Mouse (Mus musculus) liver, embryonic 13.5 days (tissue): ENCODE results near the gene Vmn1r222. TPM values are rescaled to one million over a fixed set of nuclear protein-coding genes. Genes with fewer than 3 reads are reported as not detected.
"Not testable (repeated sequence)": the region's sequence is repeated elsewhere in the genome, so short reads cannot be mapped to it uniquely, and the experiment has no call there.

ENCODE experiments used
- ATAC-seq: fragments of 200-750 bp; cut with Nextera tagmentation; 2 replicates; pipeline ENCODE4 v1.8.0; 2017; ENCODE audit warnings: low read depth, mild to moderate bottlenecking, moderate number of reproducible peaks, moderate library complexity
- DNase-seq: peaks from one replicate; pipeline ENCODE4 v3.0.0; 2022
- H3K27ac ChIP-seq: fragments of 300-500 bp; sonication (generic); 2 replicates; pipeline ENCODE4 v1.5.1; 2015; ENCODE audit warnings: moderate library complexity, mild to moderate bottlenecking, inconsistent platforms
- H3K27me3 ChIP-seq: fragments of 300-500 bp; sonication (generic); 2 replicates; pipeline ENCODE4 v1.6.1; 2015; ENCODE audit warnings: mild to moderate bottlenecking, inconsistent platforms
- H3K36me3 ChIP-seq: fragments of 300-500 bp; sonication (generic); 2 replicates; pipeline ENCODE4 v1.6.1; 2015; ENCODE audit warnings: mild to moderate bottlenecking, inconsistent platforms
- H3K4me1 ChIP-seq: fragments of 300-500 bp; sonication (generic); replicated peaks from 2 replicates; pipeline ENCODE4 v1.6.1; 2015; ENCODE audit warnings: inconsistent platforms
- H3K4me2 ChIP-seq: fragments of 300-500 bp; sonication (generic); 2 replicates; pipeline ENCODE4 v1.6.1; 2015; ENCODE audit warnings: inconsistent platforms, mild to moderate bottlenecking, moderate library complexity
- H3K4me3 ChIP-seq: fragments of 300-500 bp; sonication (generic); replicated peaks from 2 replicates; pipeline ENCODE4 v1.5.1; 2015; ENCODE audit warnings: mild to moderate bottlenecking, inconsistent platforms
- H3K9ac ChIP-seq: fragments of 300-500 bp; sonication (generic); 2 replicates; pipeline ENCODE4 v1.6.1; 2015; ENCODE audit warnings: mild to moderate bottlenecking, inconsistent platforms
- H3K9me3 ChIP-seq: fragments of 300-500 bp; sonication (generic); replicated peaks from 2 replicates; pipeline ENCODE4 v1.6.1; 2016; ENCODE audit warnings: inconsistent platforms
- WGBS: fragments of 180-500 bp; shearing (Covaris S2); methylation state at CpG from one replicate; pipeline ENCODE4 v1.1.7; 2015; ENCODE audit not compliant: insufficient replicate concordance; 5-methylcytosine and 5-hydroxymethylcytosine counted together
- polyA plus RNA-seq: library from polyadenylated mRNA; unstranded; fragments of >200 nt; fragmentation: Nextera tagmentation; extraction: Ambion mirVana; gene quantifications from 2 replicates; pipeline ENCODE4 v1.2.1, GENCODE M21; 2015

The Vmn1r222 gene
- polyA plus RNA-seq, 1 experiment from 2014 or later: not detected

GRCm38 (mm10) chr13:23203885-23204284 lies 31.9 kb downstream of the Vmn1r222 start:
- H3K36me3 ChIP-seq: not testable (repeated sequence)
- 38% methylated on average over 1 of the region's 1 CpGs for WGBS

DNA sequence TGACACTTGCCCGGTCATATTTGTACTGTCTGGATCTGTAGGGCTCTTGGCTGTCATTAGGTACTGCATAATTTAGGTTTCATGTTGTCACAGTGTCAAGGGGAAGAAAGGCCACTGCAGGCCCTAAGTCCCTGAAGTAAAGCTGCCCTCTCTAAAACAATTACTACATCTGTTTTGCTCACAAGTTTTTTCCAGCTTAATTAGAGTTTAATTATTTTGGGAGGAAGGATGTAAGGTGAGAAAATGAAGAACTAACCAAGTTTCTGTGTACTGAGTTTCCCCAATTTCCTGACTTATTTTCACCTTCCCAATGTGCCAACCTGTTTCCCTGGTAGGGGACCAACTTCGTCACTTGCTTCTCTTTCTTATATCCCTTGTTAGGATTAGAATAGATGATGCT lies 47.9 kb downstream of the Vmn1r222 start, which contains the start of gene Vmn1r220:
Vmn1r220 (minus strand) TSS at position 101 of the 400 bp plus-strand sequence.
- ATAC-seq: no peak
- Histone ChIP-seq H3K9me3 (no peaks in the 10 kb centered on the region), H3K4me3 (no peak within 1 kb of the TSS), H3K27ac (no peak within 1 kb of the TSS), H3K27me3 (no peaks in the 10 kb centered on the region), H3K36me3 (no peaks in the 10 kb centered on the region), H3K9ac (no peak within 1 kb of the TSS), H3K4me2 (no peak within 1 kb of the TSS), H3K4me1 (no peaks in the 10 kb centered on the region)
- DNase-seq: no peak
- 63% methylated on average over 2 of the region's 2 CpGs for WGBS

More at GRCm38 (mm10) chr13:23203885-23204284, 31.9 kb downstream of the Vmn1r222 start:
- H3K27ac ChIP-seq, H3K4me2 ChIP-seq, H3K9me3 ChIP-seq, H3K4me3 ChIP-seq, H3K9ac ChIP-seq, H3K4me1 ChIP-seq, ATAC-seq, DNase-seq, H3K27me3 ChIP-seq: not testable (repeated sequence)

Other genes with a start within 250 kb of the Vmn1r222 start
- gene Vmn1r213, start 228.3 kb downstream of the Vmn1r222 start, polyA plus RNA-seq: not detected in 2 replicates
- gene Vmn1r214, start 205.5 kb downstream of the Vmn1r222 start, polyA plus RNA-seq: not detected in 2 replicates
- not detected in 2 replicates for gene Vmn1r215, start 167.9 kb downstream of the Vmn1r222 start, polyA plus RNA-seq
- not detected in 2 replicates for gene Vmn1r217, start 117.7 kb downstream of the Vmn1r222 start, polyA plus RNA-seq
- gene Vmn1r218, start 102.8 kb downstream of the Vmn1r222 start, polyA plus RNA-seq: not detected in 2 replicates
- gene Vmn1r219, start 76.6 kb downstream of the Vmn1r222 start, polyA plus RNA-seq: not detected in 2 replicates
- gene Vmn1r220, start 48.0 kb downstream of the Vmn1r222 start, polyA plus RNA-seq: not detected in 2 replicates
- not detected in 2 replicates for gene Vmn1r221, start 21.8 kb downstream of the Vmn1r222 start, polyA plus RNA-seq
- gene Vmn1r223, start 11.2 kb upstream of the Vmn1r222 start, polyA plus RNA-seq: not detected in 2 replicates
- 15.2 and 20.1 TPM in 2 replicates for gene Zfp322a, start 133.3 kb upstream of the Vmn1r222 start, polyA plus RNA-seq
- gene Abt1, start 187.9 kb upstream of the Vmn1r222 start, polyA plus RNA-seq: 8.3 and 9.1 TPM in 2 replicates
- gene Btn1a1, start 230.0 kb upstream of the Vmn1r222 start, polyA plus RNA-seq: 1.5 and 2.0 TPM in 2 replicates